Mouse (Mus musculus): ENCODE measurements at regions not wholly inside any gene's neighbourhood (a gene's known extent, or its start where the extent isn't known, plus 50 kb on each side); places are given as distances from the start of the nearest gene placed in this dataset.
A peak's percentile ranks its signal among the peaks of the same experiment; 100 is the strongest.

DNA sequence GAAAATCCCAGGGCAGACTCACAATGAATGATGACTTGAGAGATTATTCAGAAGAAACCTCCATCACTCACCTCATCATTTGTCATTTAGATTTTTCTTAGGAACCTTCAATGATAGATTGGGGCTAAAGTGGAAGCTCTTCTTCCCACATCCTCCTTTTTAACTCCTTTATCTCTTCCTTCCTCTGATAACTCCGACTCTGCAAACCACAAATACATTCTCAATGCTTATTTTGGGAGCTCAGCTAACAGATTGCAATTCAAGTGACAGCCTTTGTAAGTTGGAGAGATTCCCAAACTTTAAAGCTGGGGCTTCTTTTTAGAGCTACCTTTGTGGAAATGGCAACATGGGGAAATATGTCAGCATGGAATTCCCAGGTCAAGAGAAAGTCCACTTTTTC lies 135.7 kb downstream of the Lhfpl1 start:
- ATAC-seq (no peak), DNase-seq (peak; percentile 14)
- Histone ChIP-seq H3K9me3 (ENCODE audit: low read length) (no peaks in the 10 kb centered on the region), H3K4me3 (ENCODE audit: low read depth, low read length) (no peak overlapping the region), H3K27me3 (ENCODE audit: insufficient read depth, low read length) (no peaks in the 10 kb centered on the region), H3K36me3 (ENCODE audit: insufficient read depth) (no peaks in the 10 kb centered on the region), H3K4me2 (ENCODE audit: low read depth) (no peak overlapping the region), H3K4me1 (ENCODE audit: insufficient read depth) (no peaks in the 10 kb centered on the region), H3K9ac (no peak overlapping the region), H3K27ac (ENCODE audit: low read depth, low read length) (no peak overlapping the region)
- WGBS, result 57% methylated on average over 1 of the region's 1 CpGs
- no peak for TF ChIP-seq CTCF (IDR thresholded peaks at IDR 0.05; ENCODE audit: low read depth)

DNA sequence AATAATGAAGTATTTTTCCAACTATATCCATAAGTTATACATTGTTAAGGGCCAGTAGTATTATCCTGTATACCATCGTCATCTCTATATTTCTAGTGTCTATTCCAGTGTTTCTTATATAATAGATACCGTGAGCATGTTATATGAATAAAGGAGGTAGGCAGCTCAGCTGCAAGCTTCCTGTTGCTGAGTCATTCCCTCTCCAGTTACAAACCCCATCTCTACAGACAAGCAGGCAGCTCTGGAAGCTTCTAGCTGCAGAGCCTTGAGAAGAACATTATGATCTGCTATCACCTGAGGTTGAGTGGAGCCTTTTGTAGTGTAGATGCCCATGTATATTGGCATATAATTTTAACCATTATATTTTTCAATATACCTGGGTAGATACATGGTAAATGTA lies 136.3 kb downstream of the Lhfpl1 start:
- ATAC-seq, result no peak

DNA sequence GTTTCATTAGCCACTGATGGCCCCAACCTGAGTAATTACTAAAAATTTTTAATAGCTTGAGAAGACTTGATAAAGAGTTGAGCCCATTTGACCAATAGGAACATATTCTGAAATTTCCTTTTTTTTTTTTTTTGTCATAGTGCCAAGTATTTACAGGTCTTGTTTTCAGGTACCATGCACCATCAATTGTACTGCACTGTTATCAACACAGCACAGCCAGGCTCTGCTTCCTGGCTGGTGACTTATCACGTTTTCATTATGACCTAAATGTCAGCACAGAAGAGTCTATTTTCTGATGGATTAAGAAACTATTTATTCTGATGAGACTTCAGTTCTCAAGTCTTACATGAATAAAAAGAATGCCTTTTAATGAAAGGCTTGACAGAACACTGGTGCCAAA lies 153.0 kb downstream of the Lhfpl1 start:
- ATAC-seq, result no peak
- H3K4me2 ChIP-seq (ENCODE audit: low read depth), result no peak overlapping the region
- H3K9me3 ChIP-seq (ENCODE audit: low read length), result no peaks in the 10 kb centered on the region
- H3K4me3 ChIP-seq (ENCODE audit: low read depth, low read length), result no peak overlapping the region
- no peak for DNase-seq
- no peaks in the 10 kb centered on the region for H3K27me3 ChIP-seq (ENCODE audit: insufficient read depth, low read length)
- 66% methylated on average over 1 of the region's 1 CpGs for WGBS
- no peaks in the 10 kb centered on the region for H3K4me1 ChIP-seq (ENCODE audit: insufficient read depth)
- H3K9ac ChIP-seq, result no peak overlapping the region
- TF ChIP-seq CTCF (IDR thresholded peaks at IDR 0.05; ENCODE audit: low read depth), result no peak
- no peak overlapping the region for H3K27ac ChIP-seq (ENCODE audit: low read depth, low read length)
- H3K36me3 ChIP-seq (ENCODE audit: insufficient read depth), result no peaks in the 10 kb centered on the region

More for the DNA sequence above, 136.3 kb downstream of the Lhfpl1 start:
- H3K4me1 ChIP-seq (ENCODE audit: insufficient read depth), result no peaks in the 10 kb centered on the region
- DNase-seq, result no peak
- no peak for TF ChIP-seq CTCF (IDR thresholded peaks at IDR 0.05; ENCODE audit: low read depth)
- no peak overlapping the region for H3K4me3 ChIP-seq (ENCODE audit: low read depth, low read length)
- H3K27me3 ChIP-seq (ENCODE audit: insufficient read depth, low read length), result no peaks in the 10 kb centered on the region
- no peaks in the 10 kb centered on the region for H3K9me3 ChIP-seq (ENCODE audit: low read length)
- H3K4me2 ChIP-seq (ENCODE audit: low read depth), result no peak overlapping the region
- no peaks in the 10 kb centered on the region for H3K36me3 ChIP-seq (ENCODE audit: insufficient read depth)
- no peak overlapping the region for H3K27ac ChIP-seq (ENCODE audit: low read depth, low read length)
- WGBS, result 92% methylated on average over 2 of the region's 2 CpGs
- H3K9ac ChIP-seq, result no peak overlapping the region
